Mouse (Mus musculus) embryonic fibroblast, embryonic 13.5 days (primary cell): ENCODE data around the gene Prelid1. TPM values are rescaled to one million over a fixed set of nuclear protein-coding genes. Genes with fewer than 3 reads are reported as not detected.

Source experiments
- H3K27ac ChIP-seq: 2 replicates; pipeline ENCODE4 v1.5.1; 2012; ENCODE audit warnings: low read length, control low read depth, inconsistent platforms; ENCODE audit not compliant: insufficient read depth
- H3K4me1 ChIP-seq: 2 replicates; pipeline ENCODE4 v1.6.1; 2011; ENCODE audit warnings: low read length; ENCODE audit not compliant: control insufficient read depth, insufficient read depth
- H3K4me3 ChIP-seq: 2 replicates; pipeline ENCODE4 v1.5.1; 2011; ENCODE audit warnings: mild to moderate bottlenecking, control low read depth, low read length; ENCODE audit not compliant: insufficient read depth
- CTCF ChIP-seq: IDR thresholded peaks from 2 replicates; pipeline ENCODE4 v1.5.1; 2011; ENCODE audit warnings: mild to moderate bottlenecking, control low read depth, low read length, moderate library complexity, borderline replicate concordance; ENCODE audit not compliant: insufficient read depth
- POLR2A ChIP-seq: IDR thresholded peaks from 2 replicates; pipeline ENCODE4 v1.6.1; 2011; ENCODE audit warnings: low read depth, mild to moderate bottlenecking, control low read depth, low read length, moderate library complexity
- polyA plus RNA-seq: library from polyadenylated mRNA; stranded (reverse); fragments of >200 nt; gene quantifications from 2 replicates; pipeline ENCODE4 v1.2.4, GENCODE M21; 2011; ENCODE audit warnings: low read depth; ENCODE audit not compliant: missing spikeins, insufficient read length

Prelid1 gene
- 267 and 295 TPM in 2 replicates for polyA plus RNA-seq

GRCm38 (mm10) chr13:55319931-55320533 is at the start of gene Prelid1:
Gene Prelid1, plus strand, starts transcription at chr13:55320500.
- H3K27ac ChIP-seq: no peak within 1 kb of the TSS
- TF ChIP-seq POLR2A (no peak), CTCF (no peak)
- peak within 1 kb of the TSS; percentile 96 for H3K4me3 ChIP-seq
- H3K4me1 ChIP-seq: peaks cover 4% of the 10 kb centered on the region; the same call in 1 of the 2 replicates

GRCm38 (mm10) chr13:55277203-55277602 is 43.1 kb upstream of the Prelid1 start:
- Histone ChIP-seq H3K27ac (no peak overlapping the region), H3K4me3 (no peak overlapping the region), H3K4me1 (no peaks in the 10 kb centered on the region)
- no peak for TF ChIP-seq CTCF
- TF ChIP-seq POLR2A: no peak

- Histone ChIP-seq H3K27ac (no peak overlapping the region), H3K4me3 (no peak overlapping the region), H3K4me1 (no peaks in the 10 kb centered on the region)
- TF ChIP-seq CTCF (no peak), POLR2A (no peak)
Measured at GRCm38 (mm10) chr13:55277646-55278045, 42.7 kb upstream of the Prelid1 start.

- TF ChIP-seq POLR2A (no peak), CTCF (no peak)
- no peak overlapping the region for H3K4me3 ChIP-seq
- no peak overlapping the region for H3K27ac ChIP-seq
- H3K4me1 ChIP-seq: no peaks in the 10 kb centered on the region
Measured at GRCm38 (mm10) chr13:55288854-55289253, 31.4 kb upstream of the Prelid1 start.

- Histone ChIP-seq H3K27ac (no peak overlapping the region), H3K4me3 (no peak overlapping the region), H3K4me1 (no peaks in the 10 kb centered on the region)
- no peak for TF ChIP-seq POLR2A
Measured at GRCm38 (mm10) chr13:55296760-55297159, 23.5 kb upstream of the Prelid1 start.

GRCm38 (mm10) chr13:55300913-55301312 is 19.4 kb upstream of the Prelid1 start:
- Histone ChIP-seq H3K27ac (no peak overlapping the region), H3K4me1 (no peaks in the 10 kb centered on the region), H3K4me3 (no peak overlapping the region)
- TF ChIP-seq POLR2A: no peak
- no peak for TF ChIP-seq CTCF

- no peaks in the 10 kb centered on the region for H3K4me1 ChIP-seq
- TF ChIP-seq POLR2A (no peak), CTCF (no peak)
- H3K4me3 ChIP-seq: no peak overlapping the region
- no peak overlapping the region for H3K27ac ChIP-seq
Measured at GRCm38 (mm10) chr13:55312028-55312630, 8.2 kb upstream of the Prelid1 start.

- TF ChIP-seq POLR2A: no peak
- no peak for TF ChIP-seq CTCF
- Histone ChIP-seq H3K4me1 (no peaks in the 10 kb centered on the region), H3K4me3 (no peak overlapping the region), H3K27ac (no peak overlapping the region)
Measured at GRCm38 (mm10) chr13:55313051-55313450, 7.2 kb upstream of the Prelid1 start.

GRCm38 (mm10) chr13:55314891-55315412 is 5.3 kb upstream of the Prelid1 start:
- H3K4me3 ChIP-seq: no peak overlapping the region
- TF ChIP-seq CTCF (no peak), POLR2A (no peak)

GRCm38 (mm10) chr13:55318351-55318750 is 1.9 kb upstream of the Prelid1 start:
- TF ChIP-seq CTCF: no peak
- Histone ChIP-seq H3K4me1 (no peaks in the 10 kb centered on the region), H3K27ac (no peak overlapping the region), H3K4me3 (no peak overlapping the region)

More at GRCm38 (mm10) chr13:55314891-55315412, 5.3 kb upstream of the Prelid1 start:
- Histone ChIP-seq H3K27ac (no peak overlapping the region), H3K4me1 (no peaks in the 10 kb centered on the region)
